Mouse (Mus musculus): ENCODE results near the gene Rpl3. TPM values are rescaled to one million over a fixed set of nuclear protein-coding genes. Genes with fewer than 3 reads are reported as not detected.

Rpl3 gene
- polyA plus RNA-seq, 1 experiment from 2014 or later = 1,042 TPM

- ATAC-seq (replicated peaks; ENCODE audit: low FRiP score) = no peak
- H3K27ac ChIP-seq (ENCODE audit: low read depth, low read length) = no peak overlapping the region
- H3K9me3 ChIP-seq (ENCODE audit: control insufficient read depth, low read length) = no peaks in the 10 kb centered on the region
- no peaks in the 10 kb centered on the region for H3K27me3 ChIP-seq (ENCODE audit: control insufficient read depth, insufficient read depth, low read length)
- 77% methylated on average over 7 of the region's 7 CpGs for WGBS
- DNase-seq (ENCODE audit: low spot score) = no peak
- H3K36me3 ChIP-seq (ENCODE audit: control insufficient read depth, insufficient read depth, low read length) = peaks cover 3% of the 10 kb centered on the region; the same call in 1 of the 2 replicates
- H3K9ac ChIP-seq (ENCODE audit: low read length) = no peak overlapping the region
- H3K4me1 ChIP-seq (replicated peaks; ENCODE audit: control insufficient read depth, insufficient read depth, low read length) = no peaks in the 10 kb centered on the region; the same call in 1 of the 2 replicates
- H3K4me3 ChIP-seq (ENCODE audit: low read depth, low read length) = no peak overlapping the region
- no peak overlapping the region for H3K4me2 ChIP-seq (ENCODE audit: low read depth, low read length, severe bottlenecking)
Measured at GRCm38 (mm10) chr15:80072579-80073255, 19.0 kb downstream of the Rpl3 start.

GRCm38 (mm10) chr15:80071951-80072437 is 19.7 kb downstream of the Rpl3 start:
- no peaks in the 10 kb centered on the region for H3K9me3 ChIP-seq (ENCODE audit: control insufficient read depth, low read length)
- no peaks in the 10 kb centered on the region; the same call in 1 of the 2 replicates for H3K4me1 ChIP-seq (replicated peaks; ENCODE audit: control insufficient read depth, insufficient read depth, low read length)
- no peak for ATAC-seq (replicated peaks; ENCODE audit: low FRiP score)
- 37% methylated on average over 9 of the region's 9 CpGs for WGBS
- DNase-seq (ENCODE audit: low spot score) = no peak
- H3K9ac ChIP-seq (ENCODE audit: low read length) = no peak overlapping the region
- no peaks in the 10 kb centered on the region for H3K27me3 ChIP-seq (ENCODE audit: control insufficient read depth, insufficient read depth, low read length)
- H3K4me3 ChIP-seq (ENCODE audit: low read depth, low read length) = no peak overlapping the region
- no peak overlapping the region for H3K4me2 ChIP-seq (ENCODE audit: low read depth, low read length, severe bottlenecking)
- no peak overlapping the region for H3K27ac ChIP-seq (ENCODE audit: low read depth, low read length)
- H3K36me3 ChIP-seq (ENCODE audit: control insufficient read depth, insufficient read depth, low read length) = no peaks in the 10 kb centered on the region; the same call in 1 of the 2 replicates

GRCm38 (mm10) chr15:80070095-80070644 is 21.5 kb downstream of the Rpl3 start:
- no peak overlapping the region for H3K4me2 ChIP-seq (ENCODE audit: low read depth, low read length, severe bottlenecking)

GRCm38 (mm10) chr15:80069171-80069570 is 22.5 kb downstream of the Rpl3 start:
- Histone ChIP-seq H3K27me3 (ENCODE audit: control insufficient read depth, insufficient read depth, low read length) (no peaks in the 10 kb centered on the region), H3K4me3 (ENCODE audit: low read depth, low read length) (no peak overlapping the region), H3K4me2 (ENCODE audit: low read depth, low read length, severe bottlenecking) (no peak overlapping the region), H3K9me3 (ENCODE audit: control insufficient read depth, low read length) (no peaks in the 10 kb centered on the region), H3K27ac (ENCODE audit: low read depth, low read length) (no peak overlapping the region), H3K9ac (ENCODE audit: low read length) (no peak overlapping the region), H3K36me3 (ENCODE audit: control insufficient read depth, insufficient read depth, low read length) (no peaks in the 10 kb centered on the region), H3K4me1 (replicated peaks; ENCODE audit: control insufficient read depth, insufficient read depth, low read length) (no peaks in the 10 kb centered on the region; the same call in 1 of the 2 replicates)
- 56% methylated on average over 4 of the region's 4 CpGs for WGBS
- ATAC-seq (replicated peaks; ENCODE audit: low FRiP score) (no peak), DNase-seq (ENCODE audit: low spot score) (no peak)

More at GRCm38 (mm10) chr15:80070095-80070644, 21.5 kb downstream of the Rpl3 start:
- ATAC-seq (replicated peaks; ENCODE audit: low FRiP score) (no peak), DNase-seq (ENCODE audit: low spot score) (no peak)
- no peak overlapping the region for H3K4me3 ChIP-seq (ENCODE audit: low read depth, low read length)
- no peaks in the 10 kb centered on the region for H3K27me3 ChIP-seq (ENCODE audit: control insufficient read depth, insufficient read depth, low read length)
- no peak overlapping the region for H3K9ac ChIP-seq (ENCODE audit: low read length)
- 74% methylated on average over 8 of the region's 8 CpGs for WGBS
- no peaks in the 10 kb centered on the region; the same call in 1 of the 2 replicates for H3K4me1 ChIP-seq (replicated peaks; ENCODE audit: control insufficient read depth, insufficient read depth, low read length)
- no peak overlapping the region for H3K27ac ChIP-seq (ENCODE audit: low read depth, low read length)
- no peaks in the 10 kb centered on the region for H3K9me3 ChIP-seq (ENCODE audit: control insufficient read depth, low read length)
- H3K36me3 ChIP-seq (ENCODE audit: control insufficient read depth, insufficient read depth, low read length) = no peaks in the 10 kb centered on the region

- ATAC-seq (replicated peaks; ENCODE audit: low FRiP score) (no peak), DNase-seq (ENCODE audit: low spot score) (no peak)
- no peak overlapping the region for H3K4me2 ChIP-seq (ENCODE audit: low read depth, low read length, severe bottlenecking)
- no peak overlapping the region for H3K9ac ChIP-seq (ENCODE audit: low read length)
- no peaks in the 10 kb centered on the region for H3K27me3 ChIP-seq (ENCODE audit: control insufficient read depth, insufficient read depth, low read length)
- no peaks in the 10 kb centered on the region for H3K36me3 ChIP-seq (ENCODE audit: control insufficient read depth, insufficient read depth, low read length)
- H3K4me1 ChIP-seq (replicated peaks; ENCODE audit: control insufficient read depth, insufficient read depth, low read length) = no peaks in the 10 kb centered on the region; the same call in 1 of the 2 replicates
- 55% methylated on average over 3 of the region's 3 CpGs for WGBS
- no peak overlapping the region for H3K4me3 ChIP-seq (ENCODE audit: low read depth, low read length)
- no peak overlapping the region for H3K27ac ChIP-seq (ENCODE audit: low read depth, low read length)
- no peaks in the 10 kb centered on the region for H3K9me3 ChIP-seq (ENCODE audit: control insufficient read depth, low read length)
Measured at GRCm38 (mm10) chr15:80066538-80066937, 25.1 kb downstream of the Rpl3 start.

- Histone ChIP-seq H3K4me1 (replicated peaks; ENCODE audit: control insufficient read depth, insufficient read depth, low read length) (no peaks in the 10 kb centered on the region; the same call in 1 of the 2 replicates), H3K4me2 (ENCODE audit: low read depth, low read length, severe bottlenecking) (no peak overlapping the region), H3K36me3 (ENCODE audit: control insufficient read depth, insufficient read depth, low read length) (no peaks in the 10 kb centered on the region), H3K27me3 (ENCODE audit: control insufficient read depth, insufficient read depth, low read length) (no peaks in the 10 kb centered on the region), H3K27ac (ENCODE audit: low read depth, low read length) (no peak overlapping the region), H3K9ac (ENCODE audit: low read length) (no peak overlapping the region), H3K4me3 (ENCODE audit: low read depth, low read length) (no peak overlapping the region), H3K9me3 (ENCODE audit: control insufficient read depth, low read length) (no peaks in the 10 kb centered on the region)
- ATAC-seq (replicated peaks; ENCODE audit: low FRiP score) (no peak), DNase-seq (ENCODE audit: low spot score) (peak; percentile 79)
- WGBS = 14% methylated on average over 13 of the region's 13 CpGs
Measured at GRCm38 (mm10) chr15:80065414-80065813, 26.3 kb downstream of the Rpl3 start.

- no peak overlapping the region for H3K4me2 ChIP-seq (ENCODE audit: low read depth, low read length, severe bottlenecking)
- no peak overlapping the region for H3K9ac ChIP-seq (ENCODE audit: low read length)
- no peaks in the 10 kb centered on the region for H3K9me3 ChIP-seq (ENCODE audit: control insufficient read depth, low read length)
- no peaks in the 10 kb centered on the region for H3K36me3 ChIP-seq (ENCODE audit: control insufficient read depth, insufficient read depth, low read length)
- H3K4me1 ChIP-seq (replicated peaks; ENCODE audit: control insufficient read depth, insufficient read depth, low read length) = no peaks in the 10 kb centered on the region; the same call in 1 of the 2 replicates
- no peak for ATAC-seq (replicated peaks; ENCODE audit: low FRiP score)
- H3K4me3 ChIP-seq (ENCODE audit: low read depth, low read length) = no peak overlapping the region
- no peaks in the 10 kb centered on the region for H3K27me3 ChIP-seq (ENCODE audit: control insufficient read depth, insufficient read depth, low read length)
- DNase-seq (ENCODE audit: low spot score) = no peak
- H3K27ac ChIP-seq (ENCODE audit: low read depth, low read length) = no peak overlapping the region
- 77% methylated on average over 5 of the region's 5 CpGs for WGBS
Measured at GRCm38 (mm10) chr15:80064965-80065364, 26.7 kb downstream of the Rpl3 start.

GRCm38 (mm10) chr15:80062821-80063220 is 28.8 kb downstream of the Rpl3 start:
- Histone ChIP-seq H3K4me2 (ENCODE audit: low read depth, low read length, severe bottlenecking) (no peak overlapping the region), H3K9me3 (ENCODE audit: control insufficient read depth, low read length) (no peaks in the 10 kb centered on the region), H3K9ac (ENCODE audit: low read length) (no peak overlapping the region), H3K27ac (ENCODE audit: low read depth, low read length) (no peak overlapping the region), H3K27me3 (ENCODE audit: control insufficient read depth, insufficient read depth, low read length) (no peaks in the 10 kb centered on the region), H3K36me3 (ENCODE audit: control insufficient read depth, insufficient read depth, low read length) (no peaks in the 10 kb centered on the region), H3K4me3 (ENCODE audit: low read depth, low read length) (no peak overlapping the region), H3K4me1 (replicated peaks; ENCODE audit: control insufficient read depth, insufficient read depth, low read length) (no peaks in the 10 kb centered on the region)
- ATAC-seq (replicated peaks; ENCODE audit: low FRiP score) (no peak), DNase-seq (ENCODE audit: low spot score) (no peak)
- 38% methylated on average over 5 of the region's 5 CpGs for WGBS

All from forebrain, embryonic 11.5 days (tissue).